Mouse (Mus musculus) intestine, postnatal 0 days (tissue): Measurements from ENCODE around the gene Trpv4. TPM values are rescaled to one million over a fixed set of nuclear protein-coding genes. Genes with fewer than 3 reads are reported as not detected.

Source experiments
- ATAC-seq: fragments of 200-750 bp; cut with Nextera tagmentation; 2 replicates; pipeline ENCODE4 v1.8.0; 2017; ENCODE audit warnings: mild to moderate bottlenecking, moderate TSS enrichment, moderate library complexity
- H3K27ac ChIP-seq: fragments of 300-500 bp; sonication (generic); 2 replicates; pipeline ENCODE4 v1.5.1; 2014; ENCODE audit warnings: mild to moderate bottlenecking, low read depth, low read length, moderate library complexity
- H3K27me3 ChIP-seq: fragments of 300-500 bp; sonication (generic); replicated peaks from 2 replicates; pipeline ENCODE4 v1.6.1; 2014; ENCODE audit warnings: low read length, mixed read lengths; ENCODE audit not compliant: control insufficient read depth, insufficient read depth
- H3K36me3 ChIP-seq: fragments of 300-500 bp; sonication (generic); 2 replicates; pipeline ENCODE4 v1.6.1; 2014; ENCODE audit warnings: mild to moderate bottlenecking, moderate library complexity; ENCODE audit not compliant: control insufficient read depth, insufficient read depth
- H3K4me1 ChIP-seq: fragments of 300-500 bp; sonication (generic); replicated peaks from 2 replicates; pipeline ENCODE4 v1.6.1; 2014; ENCODE audit warnings: antibody characterized with exemption, low read length, mixed read lengths; ENCODE audit not compliant: control insufficient read depth, insufficient read depth
- H3K4me2 ChIP-seq: fragments of 300-500 bp; sonication (generic); replicated peaks from 2 replicates; pipeline ENCODE4 v1.6.1; 2014; ENCODE audit warnings: low read depth, mild to moderate bottlenecking, moderate library complexity
- H3K4me3 ChIP-seq: fragments of 300-500 bp; sonication (generic); 2 replicates; pipeline ENCODE4 v1.5.1; 2014; ENCODE audit warnings: low read depth, low read length
- H3K9ac ChIP-seq: fragments of 300-500 bp; sonication (generic); 2 replicates; pipeline ENCODE4 v1.6.1; 2014; ENCODE audit warnings: mild to moderate bottlenecking, low read depth, low read length
- H3K9me3 ChIP-seq: fragments of 300-500 bp; sonication (generic); 2 replicates; pipeline ENCODE4 v1.6.1; 2016; ENCODE audit warnings: mixed run types; ENCODE audit not compliant: control insufficient read depth
- CTCF ChIP-seq: sonication (generic); IDR thresholded peaks from 2 replicates; pipeline ENCODE4 v1.5.1; 2016; ENCODE audit warnings: low read depth, mild to moderate bottlenecking, control low read depth, antibody characterized with exemption, moderate library complexity
- WGBS: fragments of 180-500 bp; shearing (Covaris S2); extraction: QIAGEN DNeasy Blood & Tissue Kit; methylation state at CpG from one replicate; pipeline ENCODE4 v1.1.7; 2014; 5-methylcytosine and 5-hydroxymethylcytosine counted together
- polyA plus RNA-seq: library from polyadenylated mRNA; unstranded; fragments of >200 nt; fragmentation: Nextera tagmentation; extraction: Ambion mirVana; gene quantifications from 2 replicates; pipeline ENCODE4 v1.2.1, GENCODE M21; 2015

Gene Trpv4
- polyA plus RNA-seq, 1 experiment from 2014 or later = 0.70 TPM

DNA sequence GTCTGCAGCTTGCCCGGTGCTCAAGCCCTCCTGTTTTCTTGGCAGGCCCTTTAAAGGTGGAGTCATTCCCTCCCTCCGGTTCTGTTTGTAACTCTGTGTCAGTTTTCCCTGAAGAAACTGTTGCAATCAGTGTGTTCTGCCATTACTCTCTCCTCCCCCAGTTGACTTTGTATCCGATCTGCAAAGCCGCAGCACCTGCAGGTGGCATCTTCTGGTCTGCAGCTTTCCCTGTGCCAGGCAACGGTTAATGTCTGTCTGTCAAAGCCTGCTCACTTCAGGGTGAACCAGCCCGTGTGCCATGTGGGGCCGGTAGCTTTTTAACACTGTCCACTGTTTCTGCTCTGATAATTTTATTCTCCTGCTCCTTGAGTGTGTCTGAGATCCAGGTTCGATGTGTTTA is 61.0 kb downstream of the Trpv4 start:
- 40% methylated on average over 8 of the region's 8 CpGs for WGBS
- Histone ChIP-seq H3K27ac (no peak overlapping the region), H3K9me3 (no peaks in the 10 kb centered on the region), H3K4me2 (no peak overlapping the region), H3K9ac (no peak overlapping the region), H3K36me3 (peaks cover 3% of the 10 kb centered on the region; the same call in 1 of the 2 replicates), H3K4me1 (peaks cover 7% of the 10 kb centered on the region), H3K4me3 (no peak overlapping the region), H3K27me3 (no peaks in the 10 kb centered on the region)
- TF ChIP-seq CTCF = no peak
- ATAC-seq = no peak

DNA sequence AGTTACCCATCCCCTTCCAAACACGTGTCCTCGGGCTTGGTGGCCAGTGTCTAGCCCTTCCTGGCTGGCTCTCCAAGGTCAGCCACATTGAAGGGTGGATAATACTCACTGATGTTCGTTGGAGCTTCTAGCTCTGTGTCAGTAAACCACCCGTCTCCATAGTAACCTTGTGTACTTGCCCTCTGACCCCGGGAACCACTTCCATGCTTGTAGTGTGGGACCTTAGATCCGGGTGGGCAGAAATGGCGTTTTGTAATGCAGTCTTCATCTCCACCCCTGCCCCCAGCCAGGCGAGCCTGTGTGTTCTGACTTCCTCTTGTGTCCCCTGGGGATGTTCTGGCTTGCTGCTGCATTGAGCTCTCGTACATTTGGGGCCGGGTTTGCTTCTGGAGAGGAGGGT is 61.6 kb downstream of the Trpv4 start:
- peaks cover 3% of the 10 kb centered on the region; the same call in 1 of the 2 replicates for H3K36me3 ChIP-seq
- no peak overlapping the region for H3K4me3 ChIP-seq
- ATAC-seq = no peak
- H3K4me1 ChIP-seq = peaks cover 7% of the 10 kb centered on the region
- H3K9me3 ChIP-seq = no peaks in the 10 kb centered on the region
- H3K4me2 ChIP-seq = no peak overlapping the region
- no peak overlapping the region for H3K27ac ChIP-seq
- H3K27me3 ChIP-seq = no peaks in the 10 kb centered on the region
- no peak for TF ChIP-seq CTCF
- H3K9ac ChIP-seq = no peak overlapping the region
- whole genome bisulfite sequencing = 28% methylated on average over 10 of the region's 10 CpGs

DNA sequence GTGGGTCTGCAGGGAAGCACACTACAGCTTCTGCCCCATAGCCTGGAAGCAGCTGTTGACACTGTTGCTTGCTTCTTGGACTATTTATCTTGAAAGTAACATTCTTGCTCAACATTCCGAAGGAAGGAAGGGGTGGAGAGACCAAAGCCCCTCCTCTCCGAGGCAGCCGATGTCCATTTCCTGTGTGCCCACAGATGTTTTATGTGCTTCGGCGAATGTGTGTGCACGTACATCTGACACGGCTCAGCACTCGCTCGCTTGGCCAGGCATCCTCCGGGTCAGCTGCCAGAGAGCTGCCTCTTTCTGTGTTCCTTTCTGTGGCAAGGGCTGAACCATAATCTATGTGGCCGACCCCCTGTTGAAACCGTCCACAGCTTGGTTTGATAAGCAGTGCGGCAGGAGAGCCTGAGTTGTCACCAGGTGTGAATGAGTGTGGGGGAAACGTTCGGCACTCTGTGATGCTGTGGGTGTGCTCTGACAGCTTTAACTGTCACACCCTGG is 63.4 kb downstream of the Trpv4 start:
- H3K4me1 ChIP-seq = peaks cover 15% of the 10 kb centered on the region
- H3K36me3 ChIP-seq = peaks cover 3% of the 10 kb centered on the region; the same call in 1 of the 2 replicates
- no peak overlapping the region for H3K9ac ChIP-seq
- no peak for TF ChIP-seq CTCF
- no peak for ATAC-seq
- peak overlapping the region; percentile 29 for H3K27ac ChIP-seq
- no peaks in the 10 kb centered on the region for H3K27me3 ChIP-seq
- peak overlapping the region; percentile 35 for H3K4me2 ChIP-seq
- H3K4me3 ChIP-seq = no peak overlapping the region
- H3K9me3 ChIP-seq = no peaks in the 10 kb centered on the region
- 33% methylated on average over 15 of the region's 15 CpGs for WGBS

DNA sequence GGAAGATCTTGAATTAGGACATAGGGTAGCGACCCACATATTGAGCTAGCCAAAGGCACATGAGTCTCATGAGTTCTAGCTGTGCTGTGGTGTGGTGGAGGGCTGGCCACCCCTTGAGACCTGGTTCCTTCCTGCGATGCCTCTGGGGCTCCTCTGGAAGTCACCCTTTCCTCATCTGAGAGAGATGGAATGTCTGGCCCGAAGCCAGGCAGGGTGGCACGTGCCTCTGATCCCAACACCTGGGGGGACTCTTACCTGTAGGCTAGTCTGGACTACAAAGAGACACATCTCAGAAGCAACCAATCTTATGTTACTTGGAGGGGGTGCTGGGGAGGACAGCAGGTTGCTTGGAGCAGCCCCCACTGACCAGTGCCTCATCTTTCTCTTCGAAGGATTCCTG is 64.3 kb downstream of the Trpv4 start:
- Histone ChIP-seq H3K4me1 (peaks cover 19% of the 10 kb centered on the region), H3K9me3 (no peaks in the 10 kb centered on the region), H3K27me3 (no peaks in the 10 kb centered on the region), H3K27ac (0 out of 2 replicates have a peak overlapping the region, but pooled peaks have one; percentile 29), H3K9ac (no peak overlapping the region), H3K36me3 (peaks cover 3% of the 10 kb centered on the region; the same call in 1 of the 2 replicates), H3K4me3 (no peak overlapping the region), H3K4me2 (no peak overlapping the region)
- no peak for TF ChIP-seq CTCF
- WGBS = 47% methylated on average over 5 of the region's 5 CpGs
- ATAC-seq = no peak

DNA sequence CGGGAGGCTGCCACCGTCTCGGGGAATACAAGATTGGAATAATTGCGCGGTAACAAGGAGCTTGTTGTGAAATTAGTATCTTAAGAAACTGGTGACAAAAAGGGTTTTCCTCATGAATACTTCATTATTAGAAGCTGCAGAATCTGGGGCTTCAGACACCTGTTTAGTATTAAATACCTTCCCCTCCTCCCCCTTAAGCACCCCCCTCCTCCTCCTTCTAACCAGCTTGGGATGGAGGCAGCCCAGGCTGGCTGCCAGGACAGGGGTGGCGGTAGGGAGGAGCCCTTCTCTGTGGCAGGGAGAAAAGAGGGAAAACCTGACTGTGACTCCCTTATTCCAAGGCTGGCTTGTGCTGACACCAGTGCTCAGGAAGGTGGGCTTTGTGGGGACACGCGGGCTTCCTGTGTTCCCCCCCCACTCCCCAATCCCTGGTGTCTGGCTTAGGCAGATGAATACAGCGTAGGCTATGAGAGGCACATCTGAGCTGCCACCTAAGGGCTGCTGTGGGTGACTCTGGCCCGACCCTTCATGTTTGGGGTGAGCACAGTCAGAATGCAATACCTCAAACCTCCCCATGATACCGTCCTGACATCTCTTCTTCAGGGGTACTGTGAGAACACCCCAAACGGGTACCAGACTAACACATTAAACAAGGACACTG is 64.9 kb downstream of the Trpv4 start:
- Histone ChIP-seq H3K27me3 (no peaks in the 10 kb centered on the region), H3K4me2 (no peak overlapping the region), H3K27ac (no peak overlapping the region), H3K36me3 (peaks cover 3% of the 10 kb centered on the region; the same call in 1 of the 2 replicates), H3K9me3 (no peaks in the 10 kb centered on the region), H3K9ac (no peak overlapping the region), H3K4me1 (peaks cover 19% of the 10 kb centered on the region), H3K4me3 (no peak overlapping the region)
- ATAC-seq = no peak
- TF ChIP-seq CTCF = no peak
- 78% methylated on average over 12 of the region's 12 CpGs for WGBS

DNA sequence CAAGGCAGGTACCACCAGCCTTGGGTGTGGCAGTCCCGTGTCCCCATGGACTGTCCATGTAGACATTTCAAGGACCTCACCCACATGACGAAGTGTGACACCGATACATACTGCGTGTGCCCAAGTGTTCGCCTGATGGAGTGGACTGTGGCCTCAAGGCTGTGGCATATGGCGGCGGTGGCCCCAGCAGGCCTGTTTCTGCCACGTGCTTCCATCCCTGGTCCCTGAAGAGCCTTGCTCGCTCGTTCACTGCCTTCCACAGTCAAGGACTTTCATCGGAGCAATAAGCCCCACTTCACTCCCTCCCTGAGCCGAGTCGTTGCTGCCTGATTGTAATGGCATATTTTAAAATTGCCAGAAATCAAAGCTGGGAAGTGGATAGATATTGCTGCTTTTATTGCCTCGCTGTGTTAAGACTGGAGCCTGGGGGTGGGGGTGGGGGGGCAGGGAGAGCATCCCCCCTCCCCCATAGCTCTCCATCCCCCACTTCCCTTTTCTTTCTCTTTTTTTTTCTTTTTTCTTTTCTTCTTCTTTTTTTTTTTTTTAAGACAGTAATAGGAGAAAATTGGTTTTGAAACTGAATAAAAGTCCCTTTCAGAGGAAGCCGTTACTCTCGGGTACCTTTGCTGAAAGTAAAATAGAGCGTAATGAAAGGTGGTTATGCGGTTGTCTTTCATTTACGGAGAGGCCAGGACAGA is 65.6 kb downstream of the Trpv4 start:
- WGBS = 51% methylated on average over 19 of the region's 19 CpGs

More for the DNA sequence above, 65.6 kb downstream of the Trpv4 start:
- Histone ChIP-seq H3K27ac (no peak overlapping the region), H3K36me3 (peaks cover 3% of the 10 kb centered on the region; the same call in 1 of the 2 replicates), H3K4me2 (no peak overlapping the region), H3K9me3 (no peaks in the 10 kb centered on the region), H3K4me3 (no peak overlapping the region), H3K9ac (no peak overlapping the region), H3K27me3 (no peaks in the 10 kb centered on the region), H3K4me1 (peaks cover 19% of the 10 kb centered on the region)
- no peak for TF ChIP-seq CTCF
- 0 out of 2 replicates have a peak, but pooled peaks have one; percentile 23 for ATAC-seq
